Mouse (Mus musculus) gonadal fat pad, adult 2 months (tissue): ENCODE measurements around the gene Dnm1. TPM values are rescaled to one million over a fixed set of nuclear protein-coding genes. Genes with fewer than 3 reads are reported as not detected.

Experiments used
- DNase-seq: peaks from one replicate; pipeline ENCODE4 v3.0.0-alpha.2; 2012; ENCODE audit warnings: low read depth
- polyA plus RNA-seq: library from polyadenylated mRNA; depleted of rRNA; stranded (reverse); fragments of >200 nt; gene quantifications from 2 replicates; pipeline ENCODE4 v1.2.3, GENCODE M21; 2012; rRNA removed

The Dnm1 gene
- 19.7 and 25.0 TPM in 2 replicates for polyA plus RNA-seq

DNA sequence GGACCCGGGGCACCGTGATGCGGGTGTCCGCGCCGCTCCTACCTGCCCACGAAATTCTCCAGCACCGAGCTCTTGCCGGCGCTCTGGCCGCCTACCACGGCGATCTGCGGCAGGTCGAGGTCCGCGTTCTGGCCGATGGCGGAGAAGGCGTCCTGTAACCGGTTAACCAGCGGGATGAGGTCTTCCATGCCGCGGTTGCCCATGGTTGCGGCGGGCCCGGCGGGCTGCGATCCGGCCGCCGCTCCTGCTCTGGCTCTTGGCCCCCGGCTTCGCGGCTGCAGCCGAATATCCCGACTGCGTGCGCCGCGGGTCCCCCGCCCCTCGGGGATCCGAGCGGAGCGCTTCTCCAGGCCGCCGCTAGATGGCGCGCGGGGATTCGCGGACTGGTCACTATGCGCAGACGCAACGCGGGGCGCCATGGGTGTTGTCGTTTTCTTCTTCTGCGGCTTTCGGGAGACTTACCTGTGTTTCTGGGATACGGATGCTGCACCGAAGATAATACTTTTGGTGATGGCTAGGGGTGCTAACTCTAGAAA lies at the start of gene Dnm1:
Gene Dnm1, minus strand, starts transcription at position 332 of the 536 bp plus-strand sequence.
- no peak for DNase-seq

DNA sequence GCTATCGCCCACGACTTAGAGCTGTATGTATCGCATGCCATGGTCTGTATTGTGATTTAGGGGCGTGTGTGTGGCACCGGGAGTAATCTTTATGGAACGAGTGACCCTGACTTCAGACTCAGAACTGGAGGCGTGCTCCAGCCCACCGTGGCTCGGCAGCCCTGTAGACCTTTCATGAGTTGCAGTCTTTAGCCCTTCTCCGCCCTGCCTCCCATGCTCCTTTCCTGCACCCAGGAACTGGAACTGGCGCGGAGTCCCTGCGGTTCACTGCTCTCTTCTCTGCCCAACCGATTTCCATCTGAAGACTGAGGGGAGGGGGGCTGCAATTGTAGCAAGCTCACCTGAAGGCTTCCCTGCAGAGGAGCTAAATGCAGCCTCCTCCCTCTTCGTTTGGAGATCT lies 43.6 kb upstream of the Dnm1 start:
- no peak for DNase-seq

DNA sequence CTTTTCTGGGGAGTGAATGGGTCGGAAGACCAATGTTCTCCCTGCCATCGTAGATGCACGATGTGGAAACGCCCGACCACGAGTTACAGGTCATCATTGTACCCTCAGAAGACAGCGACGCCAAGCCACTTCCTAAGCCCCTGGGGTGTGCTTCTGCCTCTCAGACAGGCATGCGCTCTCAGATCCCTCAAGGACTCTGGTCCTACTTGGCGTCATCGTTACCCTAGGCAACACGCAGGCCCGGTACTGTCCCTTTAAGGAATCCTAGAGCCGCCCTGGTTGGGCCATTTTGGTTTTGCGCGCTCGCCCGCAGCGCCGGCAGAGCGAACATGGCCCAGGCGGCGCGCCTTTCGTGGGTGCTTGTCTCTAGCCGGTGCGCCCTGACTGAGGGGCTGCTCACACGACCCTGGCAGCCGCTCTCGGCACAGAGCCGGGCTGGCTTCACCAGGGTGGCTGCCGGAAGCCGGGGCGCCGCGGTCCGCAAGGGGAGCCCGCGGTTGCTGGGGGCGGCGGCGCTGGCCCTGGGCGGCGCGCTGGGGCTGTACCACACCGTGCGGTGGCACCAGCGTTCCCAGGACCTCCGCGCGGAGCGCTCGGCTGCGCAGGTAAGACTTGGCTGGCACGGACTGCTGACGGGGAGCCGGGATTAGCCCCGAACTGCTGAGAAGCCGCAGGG lies 42.9 kb upstream of the Dnm1 start:
- no peak for DNase-seq

GRCm38 (mm10) chr2:32395484-32395945 lies 42.4 kb upstream of the Dnm1 start, which contains the start of gene Ptges2:
Ptges2 (plus strand) TSS chr2:32395896.
- no peak for DNase-seq

GRCm38 (mm10) chr2:32394973-32395372 lies 41.8 kb upstream of the Dnm1 start:
- DNase-seq, result no peak

GRCm38 (mm10) chr2:32392063-32392462 lies 38.9 kb upstream of the Dnm1 start:
- no peak for DNase-seq

GRCm38 (mm10) chr2:32390871-32391270 lies 37.7 kb upstream of the Dnm1 start:
- DNase-seq, result no peak

- no peak for DNase-seq
These were observed 36.0 kb upstream of the Dnm1 start for GRCm38 (mm10) chr2:32389157-32389556.

GRCm38 (mm10) chr2:32387706-32388490 lies 34.8 kb upstream of the Dnm1 start, which contains the start of gene Lcn2:
Lcn2 (minus strand) TSS chr2:32388252.
- DNase-seq, result no peak

DNA sequence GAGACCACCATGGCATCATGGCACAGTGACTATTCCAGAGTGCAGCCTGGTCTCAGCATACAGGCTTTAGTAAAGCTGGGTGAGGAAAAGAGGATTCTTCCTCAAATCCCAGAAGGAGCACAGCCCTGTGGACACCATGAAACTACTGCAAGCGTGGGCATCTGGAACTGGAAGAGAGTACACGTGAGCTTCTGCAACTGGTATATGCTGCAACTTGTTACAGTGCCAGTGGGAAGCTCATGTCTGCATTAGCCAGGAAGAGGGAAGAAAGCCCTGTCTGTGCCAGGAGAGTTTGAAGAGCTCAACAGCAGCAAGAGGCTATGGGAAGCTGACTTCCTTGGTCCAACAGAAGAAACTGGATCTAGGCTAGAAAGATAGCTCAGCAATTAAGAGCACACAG lies 29.6 kb upstream of the Dnm1 start:
- no peak for DNase-seq

GRCm38 (mm10) chr2:32381775-32382223 lies 28.7 kb upstream of the Dnm1 start, which contains the start of gene 1110008P14Rik:
1110008P14Rik (minus strand) TSS chr2:32381938.
- DNase-seq, result no peak

GRCm38 (mm10) chr2:32381141-32381774 lies 28.1 kb upstream of the Dnm1 start:
- no peak for DNase-seq

- no peak for DNase-seq
These were observed 26.9 kb upstream of the Dnm1 start for GRCm38 (mm10) chr2:32380001-32380500.

- DNase-seq, result no peak
These were observed 23.8 kb upstream of the Dnm1 start for GRCm38 (mm10) chr2:32376963-32377362.

DNA sequence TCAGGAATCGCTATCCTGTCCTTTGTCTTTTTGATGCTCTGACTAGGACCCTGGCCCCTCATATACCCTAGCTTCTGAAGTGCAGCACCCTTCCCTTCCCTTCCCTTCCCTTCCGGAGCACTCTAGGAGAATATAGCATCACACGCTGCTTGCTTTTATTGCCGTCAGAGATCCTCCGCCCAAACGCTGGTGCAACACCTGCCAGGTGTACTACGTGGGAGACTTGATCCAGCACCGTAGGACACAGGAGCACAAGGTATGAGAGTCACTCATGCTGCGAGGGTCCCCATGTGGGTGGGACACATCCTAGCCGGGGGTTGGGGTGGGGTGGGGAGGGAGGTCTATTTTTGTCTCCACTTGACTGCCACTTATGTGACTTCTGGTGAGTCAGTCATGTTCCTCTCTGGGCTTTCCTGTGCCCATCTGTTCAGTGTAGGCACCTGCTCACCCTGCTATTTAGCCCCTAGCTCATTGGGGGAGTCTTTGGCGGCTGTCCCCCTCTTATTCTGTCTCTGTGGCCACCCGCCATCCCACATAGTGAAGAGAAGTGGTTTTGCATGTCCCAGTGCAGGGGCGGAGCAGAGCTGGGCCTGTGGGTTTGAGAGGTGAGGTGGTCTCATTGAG lies 22.3 kb upstream of the Dnm1 start:
- DNase-seq, result no peak

GRCm38 (mm10) chr2:32374191-32374590 lies 21.1 kb upstream of the Dnm1 start:
- no peak for DNase-seq

- no peak for DNase-seq
These were observed 14.2 kb upstream of the Dnm1 start for GRCm38 (mm10) chr2:32367315-32367714.

DNA sequence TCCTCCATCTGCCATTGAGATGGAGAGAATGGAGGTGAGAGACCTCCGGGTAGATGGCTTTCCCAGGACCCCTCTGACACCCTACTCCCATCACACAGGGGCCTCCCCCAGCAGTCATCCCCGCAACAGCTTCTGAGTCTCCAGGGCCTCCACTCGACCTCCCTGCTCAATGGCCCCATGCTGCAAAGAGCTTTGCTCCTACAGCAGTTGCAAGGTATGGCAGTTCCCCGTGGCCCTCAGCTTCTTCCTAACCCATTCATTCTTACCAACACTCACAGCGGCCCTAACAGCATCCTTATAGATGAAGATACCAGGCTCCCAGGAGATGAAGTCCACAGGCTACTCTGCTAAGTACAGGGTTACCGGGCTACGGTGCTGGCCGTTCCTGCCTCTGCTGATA lies 11.0 kb upstream of the Dnm1 start:
- DNase-seq, result no peak

DNA sequence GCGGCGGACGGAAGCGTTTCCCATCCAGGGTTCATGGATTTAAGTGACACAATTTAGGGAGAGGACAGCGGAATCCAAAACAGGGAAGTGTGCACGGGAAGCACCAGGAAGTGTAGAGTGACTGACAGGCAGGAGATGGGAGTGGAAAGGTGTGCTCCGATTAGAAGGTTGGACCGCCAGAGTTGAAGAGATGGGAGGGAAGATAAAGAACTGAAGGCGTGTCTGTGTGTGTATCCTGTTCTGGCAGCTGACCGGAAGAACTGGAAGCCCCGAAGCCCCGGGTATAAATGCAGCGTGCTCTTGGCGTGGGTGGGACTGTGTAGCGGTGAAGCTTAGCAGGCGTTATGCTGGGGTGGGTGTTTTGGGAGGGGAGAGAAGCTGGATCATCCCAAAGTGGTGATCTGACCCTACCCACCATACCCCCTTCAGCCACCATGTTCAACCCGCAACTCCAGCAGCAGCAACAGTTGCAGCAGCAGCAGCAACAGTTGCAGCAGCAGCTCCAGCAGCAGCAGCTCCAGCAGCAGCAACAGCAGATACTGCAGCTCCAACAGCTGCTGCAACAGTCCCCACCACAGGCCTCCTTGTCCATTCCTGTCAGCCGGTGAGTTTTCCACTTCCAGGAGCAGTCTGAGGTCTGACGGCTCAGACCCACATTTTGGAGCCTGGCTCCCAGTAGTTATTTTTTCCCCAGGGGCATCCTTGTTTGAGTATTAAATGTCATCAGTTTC lies 10.4 kb upstream of the Dnm1 start:
- no peak for DNase-seq

DNA sequence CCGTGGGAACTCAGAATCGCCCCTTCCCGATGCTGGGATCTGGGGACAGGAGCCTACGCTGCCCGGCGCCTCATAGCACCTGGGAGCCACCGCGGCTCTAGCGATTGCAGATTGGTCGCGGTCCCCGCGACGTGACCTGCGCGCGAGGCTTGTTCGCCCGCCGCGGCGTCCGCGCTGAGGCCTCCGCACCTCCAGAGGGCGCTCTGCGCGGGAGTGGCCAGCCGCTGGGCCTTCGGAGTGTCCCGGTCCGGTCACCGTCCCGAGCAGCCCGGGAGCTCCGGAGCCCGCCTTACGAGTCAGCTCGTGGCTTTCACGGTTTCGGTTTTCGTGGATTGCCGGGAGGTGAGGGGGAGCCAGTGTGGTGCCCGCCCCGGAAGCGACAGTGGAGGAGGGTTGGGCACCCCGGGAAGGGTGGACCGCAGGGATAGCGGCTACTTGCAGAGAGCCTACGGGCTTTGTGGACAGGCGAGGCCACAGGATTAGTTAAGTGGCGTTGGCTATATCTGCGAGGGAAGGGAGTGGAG lies 9.7 kb upstream of the Dnm1 start:
- no peak for DNase-seq
